Mouse (Mus musculus): ENCODE data around the gene Snx30.

GRCm38 (mm10) chr4:59786661-59787060, 19.0 kb upstream of the Snx30 start:
- TF ChIP-seq GATA1 (IDR thresholded peaks at IDR 0.05; ENCODE audit: borderline replicate concordance, low read length): no peak
- no peak for TF ChIP-seq FLI1 (IDR thresholded peaks at IDR 0.05; ENCODE audit: low read length)
